Mouse (Mus musculus): Measurements from ENCODE around the gene Gm10401. TPM values are rescaled to one million over a fixed set of nuclear protein-coding genes. Genes with fewer than 3 reads are reported as not detected.

Gene Gm10401
- polyA plus RNA-seq, 1 experiment from 2014 or later: 34.4 TPM

DNA sequence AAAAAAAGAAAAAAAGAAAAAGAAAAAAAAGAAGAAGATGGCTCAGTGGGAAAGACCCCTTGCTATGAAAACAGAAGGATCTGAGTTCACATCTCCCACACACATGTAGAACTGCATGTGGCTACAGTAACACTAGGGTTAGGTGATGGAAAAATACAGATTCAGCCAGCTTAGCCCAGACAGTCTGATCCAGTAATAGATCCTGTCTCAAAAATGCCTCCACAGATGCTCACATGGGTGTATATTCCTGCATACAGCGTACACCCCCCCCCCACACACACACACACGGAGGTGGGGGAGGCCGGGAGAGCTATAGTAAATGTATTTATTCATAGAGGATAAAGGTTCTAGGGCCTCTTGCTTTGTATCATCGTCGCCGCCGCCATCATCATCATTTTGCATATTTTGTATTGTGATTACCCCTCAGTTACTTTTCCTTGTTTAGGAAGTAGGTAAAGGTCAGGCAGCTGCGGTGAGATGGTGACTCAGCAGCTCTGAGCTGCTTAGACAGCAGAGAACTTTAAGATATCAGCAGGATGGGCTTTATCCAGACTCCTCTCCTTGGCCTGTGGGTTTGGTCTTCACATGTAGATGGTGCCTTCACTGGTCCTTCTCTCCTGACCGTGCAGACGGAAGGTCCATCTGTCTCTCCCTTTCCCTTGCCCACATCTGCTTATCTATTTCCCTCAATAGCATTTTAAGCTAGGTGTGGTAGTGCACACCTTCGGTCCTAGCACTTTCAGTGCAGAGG is 29.2 kb downstream of the Gm10401 start:
- H3K27me3 ChIP-seq (ENCODE audit: control insufficient read depth, insufficient read depth, low read length): no peaks in the 10 kb centered on the region
- WGBS: 93% methylated on average over 11 of the region's 11 CpGs
- H3K4me1 ChIP-seq (replicated peaks; ENCODE audit: control insufficient read depth, insufficient read depth, low read length): no peaks in the 10 kb centered on the region
- no peaks in the 10 kb centered on the region for H3K9me3 ChIP-seq (ENCODE audit: control insufficient read depth, low read length)
- H3K4me3 ChIP-seq (ENCODE audit: low read depth, low read length): no peak overlapping the region
- no peak overlapping the region for H3K27ac ChIP-seq (ENCODE audit: low read depth, low read length)
- ATAC-seq (ENCODE audit: low FRiP score): no peak
- H3K9ac ChIP-seq (ENCODE audit: low read depth, low read length): no peak overlapping the region
- no peak for DNase-seq (ENCODE audit: low spot score)
- H3K36me3 ChIP-seq (ENCODE audit: control insufficient read depth, insufficient read depth, low read length): no peaks in the 10 kb centered on the region
- no peak overlapping the region for H3K4me2 ChIP-seq (replicated peaks; ENCODE audit: low read depth, low read length)

DNA sequence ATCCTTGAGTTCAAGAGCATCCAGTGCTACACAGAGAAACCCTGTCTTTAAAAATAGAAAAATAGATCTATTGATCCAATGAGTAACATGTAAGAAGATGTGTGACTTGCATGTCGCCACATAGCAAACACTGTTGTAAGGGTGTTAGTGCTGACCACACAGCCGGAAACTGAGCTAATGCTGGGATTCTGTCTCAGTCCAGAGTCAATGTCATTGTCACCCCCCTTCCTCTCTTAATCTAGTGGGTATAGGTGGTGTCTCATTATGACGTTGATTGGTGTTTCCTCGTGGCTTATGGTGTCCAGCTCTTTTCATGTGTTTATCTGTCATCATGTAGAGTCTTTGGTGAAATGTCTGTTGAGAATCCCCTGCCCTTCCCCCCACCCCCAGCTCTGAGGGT is 31.9 kb downstream of the Gm10401 start:
- no peak overlapping the region for H3K4me2 ChIP-seq (replicated peaks; ENCODE audit: low read depth, low read length)
- no peak overlapping the region for H3K9ac ChIP-seq (ENCODE audit: low read depth, low read length)

DNA sequence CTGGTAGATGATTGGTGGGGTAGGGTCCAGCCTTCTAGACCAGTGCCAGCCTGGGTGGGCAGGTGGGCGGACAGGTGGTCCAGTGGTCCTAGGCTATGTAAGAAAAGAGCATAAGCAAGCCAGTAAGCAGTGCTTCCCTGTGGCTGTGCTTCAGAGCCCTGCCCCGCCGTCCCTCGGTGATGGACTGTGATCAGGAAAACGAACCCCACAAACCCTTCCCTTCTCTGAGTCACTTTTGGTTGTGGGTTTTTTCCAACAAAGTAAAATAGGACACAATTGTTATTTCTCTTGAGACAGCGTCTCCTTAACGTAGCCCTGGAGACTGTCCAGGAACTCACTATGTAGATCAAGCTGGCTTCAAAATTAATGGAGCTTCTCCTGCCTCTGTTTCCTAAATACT is 34.7 kb downstream of the Gm10401 start:
- no peak for ATAC-seq (ENCODE audit: low FRiP score)
- WGBS: 95% methylated on average over 7 of the region's 7 CpGs

More for the DNA sequence above, 31.9 kb downstream of the Gm10401 start:
- no peaks in the 10 kb centered on the region for H3K9me3 ChIP-seq (ENCODE audit: control insufficient read depth, low read length)
- no peaks in the 10 kb centered on the region for H3K4me1 ChIP-seq (replicated peaks; ENCODE audit: control insufficient read depth, insufficient read depth, low read length)
- H3K27ac ChIP-seq (ENCODE audit: low read depth, low read length): no peak overlapping the region
- WGBS: 76% methylated on average over 4 of the region's 4 CpGs
- no peak overlapping the region for H3K4me3 ChIP-seq (ENCODE audit: low read depth, low read length)
- H3K27me3 ChIP-seq (ENCODE audit: control insufficient read depth, insufficient read depth, low read length): no peaks in the 10 kb centered on the region
- ATAC-seq (ENCODE audit: low FRiP score): no peak
- no peaks in the 10 kb centered on the region for H3K36me3 ChIP-seq (ENCODE audit: control insufficient read depth, insufficient read depth, low read length)
- no peak for DNase-seq (ENCODE audit: low spot score)

GRCm38 (mm10) chr5:115062566-115062965 is 35.5 kb downstream of the Gm10401 start:
- no peaks in the 10 kb centered on the region for H3K36me3 ChIP-seq (ENCODE audit: control insufficient read depth, insufficient read depth, low read length)
- no peak overlapping the region for H3K9ac ChIP-seq (ENCODE audit: low read depth, low read length)
- ATAC-seq (ENCODE audit: low FRiP score): no peak
- H3K9me3 ChIP-seq (ENCODE audit: control insufficient read depth, low read length): no peaks in the 10 kb centered on the region
- H3K4me3 ChIP-seq (ENCODE audit: low read depth, low read length): no peak overlapping the region
- H3K4me1 ChIP-seq (replicated peaks; ENCODE audit: control insufficient read depth, insufficient read depth, low read length): no peaks in the 10 kb centered on the region
- WGBS: 80% methylated on average over 1 of the region's 1 CpGs
- no peaks in the 10 kb centered on the region for H3K27me3 ChIP-seq (ENCODE audit: control insufficient read depth, insufficient read depth, low read length)
- no peak overlapping the region for H3K27ac ChIP-seq (ENCODE audit: low read depth, low read length)
- no peak overlapping the region for H3K4me2 ChIP-seq (replicated peaks; ENCODE audit: low read depth, low read length)
- no peak for DNase-seq (ENCODE audit: low spot score)

More for the DNA sequence above, 34.7 kb downstream of the Gm10401 start:
- Histone ChIP-seq H3K9ac (ENCODE audit: low read depth, low read length) (no peak overlapping the region), H3K36me3 (ENCODE audit: control insufficient read depth, insufficient read depth, low read length) (no peaks in the 10 kb centered on the region), H3K4me2 (replicated peaks; ENCODE audit: low read depth, low read length) (no peak overlapping the region), H3K27ac (ENCODE audit: low read depth, low read length) (no peak overlapping the region), H3K27me3 (ENCODE audit: control insufficient read depth, insufficient read depth, low read length) (no peaks in the 10 kb centered on the region), H3K4me3 (ENCODE audit: low read depth, low read length) (no peak overlapping the region), H3K9me3 (ENCODE audit: control insufficient read depth, low read length) (no peaks in the 10 kb centered on the region), H3K4me1 (replicated peaks; ENCODE audit: control insufficient read depth, insufficient read depth, low read length) (no peaks in the 10 kb centered on the region)
- DNase-seq (ENCODE audit: low spot score): no peak

DNA sequence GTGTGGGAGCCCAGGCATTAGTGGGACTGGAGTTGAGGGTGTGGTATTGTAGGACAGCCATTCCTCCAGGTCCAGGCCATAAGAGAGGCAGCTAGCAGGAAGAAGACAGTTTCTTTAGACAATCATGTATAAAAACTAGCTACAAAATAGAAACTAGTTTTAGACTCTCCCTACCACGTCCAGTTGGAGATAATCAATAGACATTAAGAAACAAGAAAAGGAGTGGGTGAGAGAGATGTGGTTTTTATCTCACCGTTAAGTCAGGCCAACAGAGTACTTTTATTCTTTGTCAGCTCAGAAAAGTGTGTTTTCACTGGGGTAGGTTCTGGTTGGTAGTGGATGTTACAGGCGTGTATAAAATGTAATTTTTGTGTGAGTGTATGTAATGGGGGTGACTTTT is 37.1 kb downstream of the Gm10401 start:
- Histone ChIP-seq H3K4me3 (ENCODE audit: low read depth, low read length) (no peak overlapping the region), H3K27me3 (ENCODE audit: control insufficient read depth, insufficient read depth, low read length) (no peaks in the 10 kb centered on the region), H3K9me3 (ENCODE audit: control insufficient read depth, low read length) (no peaks in the 10 kb centered on the region), H3K4me1 (replicated peaks; ENCODE audit: control insufficient read depth, insufficient read depth, low read length) (no peaks in the 10 kb centered on the region), H3K27ac (ENCODE audit: low read depth, low read length) (no peak overlapping the region), H3K9ac (ENCODE audit: low read depth, low read length) (no peak overlapping the region), H3K4me2 (replicated peaks; ENCODE audit: low read depth, low read length) (no peak overlapping the region), H3K36me3 (ENCODE audit: control insufficient read depth, insufficient read depth, low read length) (no peaks in the 10 kb centered on the region)
- DNase-seq (ENCODE audit: low spot score): no peak
- ATAC-seq (ENCODE audit: low FRiP score): no peak
- 93% methylated on average over 3 of the region's 3 CpGs for WGBS

DNA sequence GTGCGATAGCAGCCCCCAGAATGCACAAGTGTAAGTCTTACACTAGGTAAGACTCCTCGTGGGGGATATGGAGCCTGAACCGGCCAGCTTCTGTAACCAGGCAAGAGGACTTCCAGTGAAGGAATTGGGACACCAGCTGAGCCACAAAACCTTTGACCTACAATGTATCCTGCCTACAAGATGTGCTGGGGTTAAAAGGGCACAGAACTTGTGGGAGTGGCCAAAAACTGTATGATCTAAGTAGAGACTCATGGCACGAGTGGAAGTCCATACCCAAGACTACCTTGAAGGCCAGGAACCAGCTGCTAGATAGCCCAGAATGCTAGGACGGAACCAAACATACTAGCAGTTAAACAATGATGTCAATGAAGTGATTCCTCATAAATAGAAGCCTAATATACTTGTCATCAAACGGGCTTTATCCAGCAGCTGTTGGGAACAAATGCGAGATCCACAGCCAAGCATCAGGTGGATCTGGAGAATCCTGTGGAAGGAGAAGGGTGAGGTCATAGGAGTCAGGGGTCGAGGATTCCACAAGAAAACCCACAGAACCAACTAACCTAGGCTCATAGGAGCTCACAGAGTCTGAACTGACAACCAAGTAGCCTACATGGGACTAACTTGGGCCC is 37.9 kb downstream of the Gm10401 start:
- no peak overlapping the region for H3K9ac ChIP-seq (ENCODE audit: low read depth, low read length)

GRCm38 (mm10) chr5:115058584-115059297 is 39.4 kb downstream of the Gm10401 start:
- DNase-seq (ENCODE audit: low spot score): no peak
- H3K4me1 ChIP-seq (replicated peaks; ENCODE audit: control insufficient read depth, insufficient read depth, low read length): no peaks in the 10 kb centered on the region
- no peaks in the 10 kb centered on the region for H3K36me3 ChIP-seq (ENCODE audit: control insufficient read depth, insufficient read depth, low read length)
- no peak for ATAC-seq (ENCODE audit: low FRiP score)
- H3K4me3 ChIP-seq (ENCODE audit: low read depth, low read length): no peak overlapping the region
- no peak overlapping the region for H3K9ac ChIP-seq (ENCODE audit: low read depth, low read length)
- H3K27me3 ChIP-seq (ENCODE audit: control insufficient read depth, insufficient read depth, low read length): no peaks in the 10 kb centered on the region
- 92% methylated on average over 7 of the region's 7 CpGs for WGBS
- H3K9me3 ChIP-seq (ENCODE audit: control insufficient read depth, low read length): no peaks in the 10 kb centered on the region
- no peak overlapping the region for H3K4me2 ChIP-seq (replicated peaks; ENCODE audit: low read depth, low read length)
- no peak overlapping the region for H3K27ac ChIP-seq (ENCODE audit: low read depth, low read length)

More for the DNA sequence above, 37.9 kb downstream of the Gm10401 start:
- no peak overlapping the region for H3K4me2 ChIP-seq (replicated peaks; ENCODE audit: low read depth, low read length)
- DNase-seq (ENCODE audit: low spot score) (no peak), ATAC-seq (ENCODE audit: low FRiP score) (no peak)
- no peaks in the 10 kb centered on the region for H3K4me1 ChIP-seq (replicated peaks; ENCODE audit: control insufficient read depth, insufficient read depth, low read length)
- no peaks in the 10 kb centered on the region for H3K36me3 ChIP-seq (ENCODE audit: control insufficient read depth, insufficient read depth, low read length)
- no peak overlapping the region for H3K4me3 ChIP-seq (ENCODE audit: low read depth, low read length)
- 89% methylated on average over 8 of the region's 8 CpGs for WGBS
- H3K27ac ChIP-seq (ENCODE audit: low read depth, low read length): no peak overlapping the region
- no peaks in the 10 kb centered on the region for H3K9me3 ChIP-seq (ENCODE audit: control insufficient read depth, low read length)
- H3K27me3 ChIP-seq (ENCODE audit: control insufficient read depth, insufficient read depth, low read length): no peaks in the 10 kb centered on the region

DNA sequence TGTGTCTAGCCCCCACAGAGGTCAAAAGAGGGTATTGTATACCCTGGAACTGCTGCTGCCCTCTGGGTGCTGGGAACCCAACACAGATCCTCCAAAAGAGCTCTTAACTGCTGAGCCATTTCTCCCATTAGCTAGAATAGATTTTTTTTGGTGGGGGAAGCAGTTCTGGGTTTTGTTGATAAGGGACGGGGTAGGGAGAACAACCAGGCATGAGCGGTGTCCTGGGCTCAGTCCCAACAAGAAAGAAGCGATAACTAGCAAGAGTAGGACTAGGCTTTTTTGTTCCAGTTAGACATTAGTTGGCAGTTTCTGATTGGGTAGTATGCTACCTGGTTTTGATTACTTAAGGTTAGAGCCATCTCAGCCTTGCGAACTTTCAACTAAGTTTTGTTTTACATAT is 40.9 kb downstream of the Gm10401 start:
- H3K9ac ChIP-seq (ENCODE audit: low read depth, low read length): no peak overlapping the region
- no peaks in the 10 kb centered on the region for H3K9me3 ChIP-seq (ENCODE audit: control insufficient read depth, low read length)
- no peaks in the 10 kb centered on the region for H3K4me1 ChIP-seq (replicated peaks; ENCODE audit: control insufficient read depth, insufficient read depth, low read length)
- H3K4me3 ChIP-seq (ENCODE audit: low read depth, low read length): no peak overlapping the region
- 95% methylated on average over 4 of the region's 4 CpGs for WGBS
- ATAC-seq (ENCODE audit: low FRiP score): no peak
- no peak overlapping the region for H3K27ac ChIP-seq (ENCODE audit: low read depth, low read length)
- no peak overlapping the region for H3K4me2 ChIP-seq (replicated peaks; ENCODE audit: low read depth, low read length)
- no peaks in the 10 kb centered on the region for H3K36me3 ChIP-seq (ENCODE audit: control insufficient read depth, insufficient read depth, low read length)
- no peaks in the 10 kb centered on the region for H3K27me3 ChIP-seq (ENCODE audit: control insufficient read depth, insufficient read depth, low read length)
- DNase-seq (ENCODE audit: low spot score): no peak
